Mouse (Mus musculus): ENCODE measurements around the gene Nrip1.

The Nrip1 gene

DNA sequence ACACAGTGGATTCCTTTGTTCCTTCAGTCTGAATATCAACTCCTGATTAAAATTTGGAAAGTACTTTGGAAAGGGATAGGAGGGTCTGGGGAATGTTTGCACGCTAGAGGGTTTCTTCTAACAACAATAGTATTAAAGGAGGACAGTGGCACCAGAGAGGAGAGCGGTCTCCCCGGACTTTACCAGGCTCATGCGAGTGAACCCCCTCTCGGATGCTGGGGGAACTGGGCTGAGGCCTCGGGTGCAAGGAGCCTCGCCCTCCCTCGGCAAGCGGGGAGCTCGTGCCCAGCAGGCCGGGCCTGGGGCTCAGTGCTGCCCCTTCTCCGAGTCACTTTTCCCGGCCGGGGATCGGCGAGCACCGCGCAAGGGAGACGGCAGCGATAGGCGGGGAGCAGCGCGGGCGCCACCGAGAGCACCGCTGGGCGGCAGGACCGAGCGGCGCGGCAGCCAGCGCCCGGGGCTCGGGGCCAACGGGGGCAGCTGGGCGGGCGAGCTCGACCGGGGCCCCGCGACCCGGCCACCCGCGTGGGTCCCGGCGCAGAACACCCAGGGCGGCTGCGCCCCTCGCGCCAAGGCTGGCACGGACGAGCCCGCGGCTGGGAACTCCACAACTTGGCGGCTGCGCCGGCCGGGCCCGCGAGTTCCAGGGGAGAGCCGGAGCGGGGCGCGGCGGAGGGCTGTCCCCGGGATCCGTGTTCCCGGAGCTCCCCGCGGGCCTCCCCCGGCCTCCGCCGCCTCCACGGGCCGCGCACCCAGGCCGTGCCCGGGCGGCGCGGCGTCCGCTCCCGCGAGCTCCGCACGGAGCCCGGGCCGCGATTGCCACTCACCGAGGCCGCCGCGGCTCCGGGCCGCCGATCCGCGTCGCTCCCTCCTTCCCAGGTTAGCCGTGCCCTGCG is 1.3 kb downstream of the Nrip1 start:
- peak in 1 of 2 experiments; percentile 20 for DNase-seq (ENCODE audit: low spot score in 2 of 2)

DNA sequence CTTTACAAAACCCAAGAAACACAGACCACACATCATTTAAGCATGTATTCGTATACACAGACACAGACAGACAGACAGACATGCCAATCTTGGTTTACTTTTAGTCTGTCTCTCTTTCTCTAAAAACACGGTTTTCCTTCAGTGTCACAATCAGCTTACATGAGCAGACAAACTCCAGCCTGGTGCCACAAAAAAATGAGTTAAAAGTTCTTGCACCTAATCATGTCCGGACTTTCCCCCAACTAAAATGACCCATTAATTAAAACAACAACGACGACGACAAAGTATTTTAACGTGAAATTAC is 2.1 kb downstream of the Nrip1 start:
- DNase-seq (ENCODE audit: low spot score in 2 of 2): no peak

DNA sequence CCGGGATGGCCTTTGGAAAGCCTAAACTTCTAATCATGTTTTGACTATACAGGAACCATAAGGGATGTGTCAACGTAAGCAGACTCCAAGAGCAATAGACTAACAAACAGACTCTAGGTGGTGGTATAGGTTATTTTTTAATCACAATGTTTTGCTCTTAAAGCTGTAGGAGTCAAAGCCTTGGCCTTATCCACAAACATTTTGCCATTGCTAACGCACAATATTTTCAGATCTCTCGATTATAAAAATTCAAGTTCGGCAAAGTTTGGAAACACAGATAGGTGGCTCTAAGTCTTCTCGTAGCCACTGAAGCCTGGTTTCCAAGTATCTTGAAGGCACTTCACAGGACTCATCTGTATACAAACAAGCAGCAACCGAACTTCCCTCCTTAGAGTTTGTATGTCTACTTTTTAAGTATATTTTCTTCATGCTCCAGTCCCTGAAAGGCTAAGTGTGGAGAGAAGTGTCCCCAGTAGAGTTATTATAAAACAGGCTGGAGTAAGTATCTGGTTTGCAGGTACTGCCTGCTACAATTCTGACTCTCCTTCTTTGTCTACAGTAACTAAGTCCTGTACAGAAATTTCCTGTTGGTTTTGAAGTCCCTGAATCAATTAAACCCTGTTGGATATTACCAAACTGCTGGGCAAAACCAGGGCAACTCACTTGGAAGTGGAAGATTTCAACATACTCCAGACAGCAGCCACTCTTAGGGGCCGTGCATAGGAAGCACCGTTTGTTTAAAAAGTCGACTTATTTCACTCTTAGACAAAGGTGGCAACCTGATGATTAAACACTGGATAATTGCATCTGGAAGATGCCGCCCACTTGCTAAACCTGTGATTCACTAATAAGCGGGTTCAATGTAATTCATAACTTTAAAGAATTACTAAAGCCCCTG is 2.7 kb downstream of the Nrip1 start:
- DNase-seq (ENCODE audit: low spot score in 2 of 2): no peak

DNA sequence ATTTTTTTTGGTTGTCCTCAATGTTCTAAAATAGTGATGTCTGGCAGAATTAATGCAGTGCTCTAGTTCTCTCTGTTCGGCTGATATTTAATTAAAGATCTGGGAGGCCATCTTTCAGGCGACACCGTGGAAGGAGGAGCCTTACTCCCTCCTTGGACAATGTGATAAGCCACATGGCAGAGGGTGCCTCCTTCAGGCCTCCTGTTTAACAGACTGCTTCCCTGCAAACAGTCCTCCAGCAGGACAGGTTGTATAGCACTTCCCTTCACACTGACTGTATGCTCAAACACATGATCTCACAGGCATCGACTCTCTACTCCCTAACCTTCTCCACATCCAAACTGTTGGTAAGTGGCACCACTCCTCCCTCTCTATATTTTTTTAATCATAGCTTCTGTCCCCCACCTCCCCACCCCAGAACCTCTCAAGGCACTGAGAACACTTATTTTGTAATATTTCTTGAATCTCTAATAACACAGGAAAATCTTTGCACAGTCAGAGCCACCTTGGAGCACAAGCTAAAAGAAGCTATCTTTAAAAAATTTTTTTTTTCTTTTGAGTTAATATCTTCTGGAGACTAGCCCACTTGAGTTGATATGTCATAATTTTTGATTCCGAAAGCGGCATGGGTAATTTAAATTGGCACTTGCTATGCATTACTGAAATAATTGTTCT is 3.4 kb downstream of the Nrip1 start:
- DNase-seq (ENCODE audit: low spot score in 2 of 2): no peak

DNA sequence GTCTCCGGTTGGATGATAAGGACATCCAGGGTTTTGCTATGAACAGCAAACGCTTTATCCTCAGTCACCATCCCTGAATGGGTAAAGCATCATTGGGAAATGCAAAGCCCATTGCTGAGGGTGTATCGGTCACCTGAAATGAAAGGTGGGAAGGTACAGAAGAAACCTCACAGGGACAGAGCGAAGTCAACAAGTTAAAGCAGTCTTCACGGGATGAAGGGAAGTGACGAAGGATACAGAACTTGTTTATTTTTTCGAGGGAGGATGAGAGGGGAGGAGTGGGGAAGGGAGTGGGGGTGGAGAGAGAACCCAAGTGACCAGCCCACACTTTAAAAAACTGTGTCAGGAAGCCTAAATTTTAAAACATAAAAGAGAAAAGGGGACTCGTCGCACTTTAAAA is 4.4 kb downstream of the Nrip1 start:
- no peak for DNase-seq (ENCODE audit: low spot score in 2 of 2)

DNA sequence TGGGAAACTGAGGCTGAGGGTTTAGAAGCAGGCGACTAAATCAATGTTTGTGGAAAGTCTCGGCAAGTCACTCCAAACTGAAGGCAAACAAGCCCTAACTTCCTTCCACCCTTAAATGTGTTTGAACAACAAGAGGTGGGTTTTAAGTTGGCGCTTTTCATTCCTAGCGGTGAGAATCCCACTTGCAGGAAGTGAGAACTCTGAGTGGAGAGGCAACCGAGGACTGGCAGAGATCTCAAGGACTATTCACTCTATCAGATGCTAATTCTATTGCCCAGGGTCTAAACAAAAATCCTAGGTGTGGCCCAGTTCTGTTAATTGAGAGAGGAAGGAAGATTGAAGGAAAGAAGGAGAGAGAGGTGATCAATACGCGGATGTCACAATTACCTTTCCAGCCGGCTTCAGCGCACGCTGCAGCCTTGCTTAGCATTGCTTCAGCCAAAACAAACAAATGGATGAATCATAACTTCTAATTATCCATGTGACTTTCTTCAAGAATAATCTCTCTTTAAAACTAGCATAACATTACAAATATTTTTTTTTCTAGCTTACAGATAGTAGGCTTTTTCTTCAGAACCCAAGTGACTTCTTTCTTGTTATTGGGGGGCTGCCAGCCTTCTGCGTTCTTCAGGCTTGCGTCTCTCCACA is 6.2 kb downstream of the Nrip1 start:
- no peak for DNase-seq (ENCODE audit: low spot score in 2 of 2)

DNA sequence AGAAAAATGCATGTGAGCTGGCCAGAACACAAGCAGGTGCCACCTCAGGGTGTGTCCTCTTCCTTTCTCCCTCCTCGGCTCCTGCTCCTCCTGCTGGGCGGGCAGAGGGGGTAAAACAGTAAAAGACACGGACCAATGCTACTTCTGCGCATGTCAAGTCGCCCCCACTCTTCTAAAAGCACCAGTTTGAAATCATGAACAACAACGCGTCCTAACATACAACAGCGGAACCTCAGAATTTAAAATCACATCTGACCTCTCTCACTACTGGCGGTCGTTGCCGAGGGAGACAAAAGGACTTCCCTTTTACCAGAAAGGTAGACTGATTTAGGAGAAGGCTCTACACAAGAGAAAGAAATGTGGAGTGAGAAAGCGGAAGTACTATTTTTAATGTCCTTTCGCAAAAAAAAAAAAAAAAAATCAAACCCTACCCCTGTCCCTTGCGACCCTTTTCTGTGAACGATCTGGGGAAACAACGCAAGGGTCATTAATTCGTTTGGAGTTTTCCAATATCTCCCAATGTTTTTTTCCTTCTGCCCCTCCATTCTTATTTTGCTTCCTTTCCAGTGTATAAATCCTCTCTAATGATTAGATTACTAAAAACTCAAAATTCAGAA is 7.7 kb downstream of the Nrip1 start:
- DNase-seq (ENCODE audit: low spot score in 2 of 2): no peak

DNA sequence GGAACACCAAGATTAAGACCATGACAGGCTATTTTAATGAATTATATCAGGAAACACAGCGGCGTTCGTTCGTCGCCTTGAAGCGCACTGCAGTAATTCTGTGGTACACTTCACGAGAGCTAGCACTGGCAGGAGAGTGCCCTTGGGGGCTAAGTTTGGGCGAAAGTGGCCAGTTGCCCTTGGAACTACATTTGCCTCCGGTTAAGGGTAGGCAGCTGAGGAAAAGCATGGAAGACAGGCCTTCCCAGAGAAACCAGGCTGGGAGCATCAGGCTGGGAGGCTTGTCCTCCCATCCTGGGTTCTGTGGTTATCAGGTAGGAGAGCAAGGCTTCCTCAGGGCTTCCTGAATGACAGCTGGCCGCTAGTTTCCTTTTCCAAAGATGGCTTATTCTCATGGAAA is 8.4 kb downstream of the Nrip1 start:
- no peak for DNase-seq (ENCODE audit: low spot score in 2 of 2)

DNA sequence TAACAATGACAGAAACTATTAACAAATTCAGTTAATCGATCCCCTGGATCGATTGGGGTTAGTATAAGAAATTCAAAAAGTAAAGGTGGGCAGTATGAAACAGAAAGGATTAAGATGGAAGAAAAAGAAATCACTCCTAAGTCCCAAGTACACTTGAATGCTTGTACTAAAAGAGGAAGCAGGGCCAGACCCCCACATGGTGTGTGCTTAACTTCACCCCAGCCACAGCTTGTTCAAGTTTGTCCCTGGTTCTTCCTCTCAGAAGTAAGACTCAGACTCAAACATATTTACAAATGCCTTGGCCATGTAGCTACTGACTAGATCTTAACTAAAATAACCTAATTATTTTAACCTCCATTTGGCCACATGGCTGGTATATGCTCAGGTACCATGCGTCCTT is 10.0 kb downstream of the Nrip1 start:
- DNase-seq (ENCODE audit: low spot score in 2 of 2): no peak

DNA sequence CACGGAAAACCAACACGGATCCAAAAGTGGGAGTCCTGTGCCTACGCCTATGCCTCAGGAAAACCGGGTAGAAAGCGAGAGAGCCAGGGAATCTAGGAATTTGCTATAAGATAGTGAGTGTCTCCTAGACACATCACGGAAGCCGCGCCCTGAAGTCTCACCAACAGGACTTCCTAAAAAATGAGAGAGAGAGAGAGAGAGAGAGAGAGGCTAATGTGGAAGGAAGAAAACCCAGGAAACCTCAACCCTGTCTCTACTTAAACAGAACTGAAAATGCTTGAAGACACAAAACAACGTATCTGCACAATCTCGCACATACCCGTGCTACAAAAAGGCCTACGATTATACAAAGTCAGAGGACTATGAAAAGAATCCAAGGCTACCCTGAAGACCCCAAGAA is 10.6 kb downstream of the Nrip1 start:
- no peak for DNase-seq (ENCODE audit: low spot score in 2 of 2)

DNA sequence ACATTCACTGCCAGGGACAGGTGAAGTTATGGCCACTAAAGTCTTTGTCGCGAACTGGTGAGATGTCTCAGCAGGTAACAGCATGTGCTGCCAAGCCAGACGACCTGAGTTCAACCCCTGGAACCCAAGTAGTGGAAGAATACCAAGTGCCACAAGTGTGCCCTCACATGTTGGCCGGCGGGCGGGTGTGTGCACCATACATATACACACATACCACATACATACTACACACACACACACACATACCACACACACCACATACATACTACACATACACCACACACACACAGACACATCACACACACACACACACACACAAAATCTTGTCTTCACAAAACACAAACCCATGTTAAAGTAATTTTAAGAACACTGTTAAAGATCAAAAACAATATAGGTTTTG is 13.2 kb downstream of the Nrip1 start:
- DNase-seq (ENCODE audit: low spot score in 2 of 2): no peak

DNA sequence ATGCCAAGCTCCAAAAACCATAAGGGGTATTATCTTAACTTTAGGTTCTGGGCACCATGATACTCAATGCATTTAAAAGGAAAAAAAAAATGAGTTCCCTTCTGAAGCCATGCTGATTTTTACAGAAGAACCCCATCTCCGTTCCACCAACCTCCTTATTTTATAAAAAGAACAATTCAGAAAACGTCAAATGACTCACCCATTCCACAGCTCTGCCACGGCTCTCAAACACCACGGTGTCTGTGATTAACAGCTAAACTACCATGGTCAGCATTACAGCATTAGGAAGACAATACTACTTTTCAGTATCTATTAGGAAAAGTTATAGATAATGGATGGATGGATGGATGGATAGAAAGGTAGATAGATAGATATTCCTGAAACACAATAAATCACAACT is 14.9 kb downstream of the Nrip1 start:
- DNase-seq (ENCODE audit: low spot score in 2 of 2): no peak

DNA sequence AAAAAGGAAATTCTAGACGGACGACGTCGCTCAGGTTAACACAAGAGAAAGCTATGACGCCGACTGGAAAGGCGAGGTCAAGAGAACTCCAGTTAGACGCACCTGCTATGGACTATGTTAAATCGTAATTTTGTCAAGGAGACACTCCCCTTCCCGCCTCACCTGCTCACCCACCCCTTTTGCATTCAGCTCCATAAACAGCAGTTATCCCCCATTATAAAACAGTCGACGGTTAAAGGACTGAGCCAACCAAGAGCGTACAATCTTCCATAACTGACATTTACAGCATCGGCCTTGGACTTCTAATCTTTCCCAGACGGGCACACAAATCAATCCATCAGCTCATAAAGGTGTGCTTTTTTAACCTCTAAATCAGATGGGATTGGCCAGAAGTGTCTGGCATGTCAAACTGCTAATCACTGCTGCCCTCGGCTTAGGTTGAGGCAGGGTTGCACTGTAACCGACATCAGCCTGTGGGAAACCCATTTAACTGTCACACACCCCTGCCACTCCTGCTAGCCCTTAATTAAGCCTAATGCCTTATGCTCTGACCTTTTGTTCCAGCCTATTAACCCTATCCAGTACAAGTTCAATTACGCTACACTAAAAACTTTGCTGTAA is 15.4 kb downstream of the Nrip1 start:
- no peak for DNase-seq (ENCODE audit: low spot score in 2 of 2)

DNA sequence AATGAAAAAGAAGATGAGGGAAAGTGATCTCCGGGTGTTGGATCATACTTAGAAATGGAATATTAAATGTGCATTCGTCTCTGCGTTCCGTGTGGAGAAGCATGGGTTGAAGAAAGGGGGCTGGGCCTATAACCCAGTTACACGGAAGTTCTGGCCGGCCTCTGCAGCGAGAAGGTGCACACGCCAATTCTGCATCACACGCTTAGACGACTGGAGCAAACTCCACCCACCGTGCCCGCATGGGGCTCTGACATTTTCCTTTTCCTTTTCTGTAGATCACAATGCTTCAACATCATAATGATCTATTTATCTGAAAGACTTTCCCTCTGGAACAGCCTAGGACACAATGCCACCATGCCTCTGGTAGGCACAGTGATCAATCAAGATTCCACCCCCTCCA is 16.5 kb downstream of the Nrip1 start:
- no peak for DNase-seq (ENCODE audit: low spot score in 2 of 2)

DNA sequence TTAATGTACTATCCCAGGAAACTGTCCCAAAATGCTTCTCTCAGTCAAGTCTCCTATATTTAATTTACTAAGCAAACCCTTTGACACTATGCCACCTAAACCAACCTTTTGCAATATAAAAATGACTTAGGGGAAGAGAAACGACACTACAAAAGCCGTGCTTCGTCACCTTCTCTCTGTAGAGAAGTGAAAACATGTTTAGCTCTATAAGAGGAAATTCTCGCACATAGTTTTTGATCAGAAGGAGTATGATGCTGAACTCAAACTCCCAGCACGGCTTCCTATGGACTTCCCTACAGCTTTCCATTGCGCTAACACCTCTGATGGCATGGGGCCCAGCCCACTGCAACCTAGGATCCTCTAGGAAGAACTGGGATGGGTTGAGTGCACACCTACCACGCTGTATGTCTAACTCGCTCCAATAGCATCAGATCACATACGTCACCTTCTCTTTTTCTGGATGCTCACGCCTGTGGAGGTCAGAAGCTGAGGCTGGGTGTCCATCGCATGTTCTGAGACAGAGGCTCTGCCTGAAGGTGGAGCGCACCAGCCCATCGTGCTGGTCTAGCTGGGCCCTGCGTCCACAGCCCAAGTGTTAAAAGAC is 17.6 kb downstream of the Nrip1 start:
- DNase-seq (ENCODE audit: low spot score in 2 of 2): no peak

DNA sequence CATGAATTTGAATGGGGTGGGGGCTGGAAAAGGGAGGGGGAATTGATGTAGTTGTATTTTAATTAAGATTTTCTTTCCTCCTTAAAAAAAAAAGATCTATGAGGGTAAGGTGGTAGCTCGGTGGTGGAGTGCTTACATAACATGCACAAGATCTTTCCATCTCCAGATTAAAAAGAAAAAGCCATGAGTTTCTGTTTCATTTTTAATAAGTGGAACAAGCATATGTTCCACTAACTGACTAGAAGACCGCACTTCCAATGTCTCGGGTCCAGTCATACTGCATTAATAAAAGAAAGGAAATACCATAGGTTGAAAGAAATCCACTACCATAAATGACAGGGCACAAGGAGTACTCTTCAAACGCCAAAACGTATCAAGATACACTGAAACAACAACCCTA is 18.4 kb downstream of the Nrip1 start:
- DNase-seq (ENCODE audit: low spot score in 2 of 2): no peak

DNA sequence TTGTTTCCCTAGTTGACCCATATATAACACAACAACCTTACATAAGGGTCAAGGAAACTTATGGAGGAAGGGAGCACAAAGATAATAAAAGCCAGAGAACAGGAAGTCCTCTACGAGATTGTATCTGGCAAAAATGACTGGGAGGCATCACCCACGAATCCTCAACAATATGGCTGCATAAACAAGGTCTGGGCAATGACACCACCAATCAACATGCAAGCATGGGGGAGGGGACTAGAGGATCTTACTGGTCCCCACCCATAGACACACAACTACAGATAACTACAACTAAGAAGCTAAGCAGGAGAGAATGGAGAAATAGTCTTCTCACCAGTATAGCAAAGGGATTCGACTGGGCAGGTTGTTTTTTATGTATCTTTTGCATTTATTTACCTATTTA is 18.8 kb downstream of the Nrip1 start:
- DNase-seq (ENCODE audit: low spot score in 2 of 2): no peak

DNA sequence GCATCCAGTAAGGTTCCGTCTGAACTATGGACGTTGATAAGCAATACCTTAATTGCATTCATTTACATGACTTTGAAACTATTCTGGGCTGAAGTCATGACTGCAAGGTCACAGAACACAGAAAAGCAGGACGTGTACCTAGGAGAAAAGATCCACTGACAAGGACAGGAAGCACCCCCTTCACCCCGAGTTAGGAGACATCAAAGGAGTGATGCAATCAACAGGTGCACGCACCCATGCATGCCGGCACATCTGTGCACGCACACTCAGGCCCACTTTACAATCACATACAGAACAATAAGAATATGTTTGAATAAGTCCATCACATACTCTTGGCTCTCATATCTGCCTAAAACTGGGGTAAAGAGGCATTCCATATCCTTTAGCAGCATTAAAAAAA is 19.3 kb downstream of the Nrip1 start:
- no peak for DNase-seq (ENCODE audit: low spot score in 2 of 2)

DNA sequence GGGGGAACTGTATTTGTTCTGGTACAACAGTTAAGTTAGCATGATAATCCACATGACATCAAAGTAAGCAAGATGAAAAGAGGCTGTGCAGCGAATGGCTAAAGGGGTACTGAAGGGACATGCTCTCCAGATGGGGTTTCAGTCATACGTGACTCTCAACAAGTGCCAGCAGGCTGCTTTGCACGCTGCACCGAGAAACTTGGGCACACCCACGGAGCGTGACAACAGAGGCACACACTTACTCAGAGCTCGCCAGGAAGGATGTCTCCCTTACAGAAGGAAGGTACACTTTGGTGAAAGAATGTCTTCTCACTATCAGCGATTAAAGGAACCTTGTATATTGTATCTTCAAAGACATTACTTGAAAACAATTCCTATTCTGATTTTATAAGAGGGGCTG is 22.7 kb downstream of the Nrip1 start:
- no peak for DNase-seq (ENCODE audit: low spot score in 2 of 2)

DNA sequence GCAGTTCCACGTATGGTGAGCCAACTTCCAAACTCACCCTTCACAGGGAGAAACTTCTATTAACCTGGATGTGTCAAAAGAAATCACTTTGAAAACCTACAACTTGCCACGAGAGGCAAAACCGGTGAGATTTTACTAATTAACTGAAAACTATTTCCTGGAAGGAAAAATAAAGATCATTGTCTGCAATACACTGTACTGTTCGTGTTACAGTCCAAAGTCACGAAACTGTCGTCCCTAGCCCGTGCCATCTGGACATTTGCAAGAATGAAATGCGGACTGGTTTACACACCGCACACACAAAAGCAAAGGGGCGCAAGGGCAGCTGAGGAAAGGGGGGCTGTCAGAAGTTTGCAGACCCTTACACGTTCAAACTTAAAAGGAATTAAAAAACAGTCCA is 24.6 kb downstream of the Nrip1 start:
- DNase-seq (ENCODE audit: low spot score in 2 of 2): no peak

Data from right cerebral cortex, postnatal 36 days (tissue).